Mouse (Mus musculus): ENCODE data around the gene Clrn3. TPM values are rescaled to one million over a fixed set of nuclear protein-coding genes. Genes with fewer than 3 reads are reported as not detected.

The Clrn3 gene
- polyA plus RNA-seq, 1 experiment from 2014 or later = not detected

DNA sequence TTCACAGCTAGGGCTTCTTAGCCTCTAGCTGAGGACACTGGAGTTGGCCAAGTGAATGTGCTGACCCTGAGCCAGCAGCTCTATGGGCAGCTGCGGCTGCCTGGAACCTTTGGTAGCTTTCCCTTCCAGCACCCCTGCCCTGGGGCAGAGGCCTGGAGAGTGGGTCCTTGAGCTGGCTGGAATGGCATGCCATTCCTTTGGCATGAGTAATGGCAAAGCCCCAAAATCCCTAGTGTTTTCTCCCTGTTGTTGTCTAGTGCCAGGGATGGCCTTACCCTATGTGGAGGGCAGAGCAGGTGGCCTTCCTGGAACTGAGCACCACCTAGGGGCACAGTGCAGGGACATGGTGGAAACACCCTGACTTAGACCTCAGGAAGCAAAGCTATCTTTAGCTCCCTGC is 23.1 kb upstream of the Clrn3 start:
- Histone ChIP-seq H3K4me3 (ENCODE audit: low read depth, low read length) (no peak overlapping the region), H3K36me3 (ENCODE audit: insufficient read depth, low read length) (no peaks in the 10 kb centered on the region), H3K27me3 (replicated peaks; ENCODE audit: insufficient read depth, low read length) (no peaks in the 10 kb centered on the region), H3K27ac (ENCODE audit: low read length) (0 out of 2 replicates have a peak overlapping the region, but pooled peaks have one; percentile 20), H3K4me1 (ENCODE audit: insufficient read depth, low read depth, low read length) (peaks cover 10% of the 10 kb centered on the region; the same call in 1 of the 2 replicates), H3K9me3 (ENCODE audit: low read length) (no peaks in the 10 kb centered on the region), H3K9ac (replicated peaks; ENCODE audit: low read depth) (no peak overlapping the region), H3K4me2 (replicated peaks; ENCODE audit: low read depth, low read length) (no peak overlapping the region)
- 42% methylated on average over 1 of the region's 1 CpGs for WGBS
- ATAC-seq (peak; percentile 96), DNase-seq (ENCODE audit: low spot score) (peak; percentile 72)
- TF ChIP-seq CTCF (IDR thresholded peaks at IDR 0.05) (peak; percentile 35), EP300 (IDR thresholded peaks at IDR 0.05) (peak; percentile 79)

DNA sequence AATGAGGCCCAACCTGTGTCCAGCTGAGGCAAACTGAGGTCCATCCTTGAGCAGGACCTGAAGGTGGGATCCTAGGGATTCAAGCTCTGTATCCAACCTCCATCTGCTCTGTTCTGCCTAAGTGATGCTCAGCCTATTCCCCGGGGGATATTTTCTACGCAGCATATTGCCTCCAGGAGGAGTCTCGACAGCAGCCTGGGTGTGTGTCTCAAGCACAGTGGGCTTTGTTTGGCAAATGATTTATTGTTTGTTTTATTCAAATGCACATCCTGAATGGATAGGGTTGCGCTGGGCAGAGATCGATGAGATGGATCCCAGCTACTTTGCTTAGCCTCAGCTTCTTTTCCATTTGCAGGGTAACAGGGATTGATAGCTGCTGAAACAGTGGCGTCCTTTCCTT is 20.0 kb upstream of the Clrn3 start:
- H3K27ac ChIP-seq (ENCODE audit: low read length) = no peak overlapping the region
- no peaks in the 10 kb centered on the region for H3K36me3 ChIP-seq (ENCODE audit: insufficient read depth, low read length)
- 66% methylated on average over 6 of the region's 6 CpGs for WGBS
- H3K9me3 ChIP-seq (ENCODE audit: low read length) = no peaks in the 10 kb centered on the region
- H3K4me2 ChIP-seq (replicated peaks; ENCODE audit: low read depth, low read length) = no peak overlapping the region
- TF ChIP-seq EP300 (IDR thresholded peaks at IDR 0.05) = no peak
- H3K4me1 ChIP-seq (ENCODE audit: insufficient read depth, low read depth, low read length) = peaks cover 10% of the 10 kb centered on the region; the same call in 1 of the 2 replicates
- DNase-seq (ENCODE audit: low spot score) (no peak), ATAC-seq (no peak)
- H3K27me3 ChIP-seq (replicated peaks; ENCODE audit: insufficient read depth, low read length) = no peaks in the 10 kb centered on the region
- H3K9ac ChIP-seq (replicated peaks; ENCODE audit: low read depth) = no peak overlapping the region
- H3K4me3 ChIP-seq (ENCODE audit: low read depth, low read length) = no peak overlapping the region

DNA sequence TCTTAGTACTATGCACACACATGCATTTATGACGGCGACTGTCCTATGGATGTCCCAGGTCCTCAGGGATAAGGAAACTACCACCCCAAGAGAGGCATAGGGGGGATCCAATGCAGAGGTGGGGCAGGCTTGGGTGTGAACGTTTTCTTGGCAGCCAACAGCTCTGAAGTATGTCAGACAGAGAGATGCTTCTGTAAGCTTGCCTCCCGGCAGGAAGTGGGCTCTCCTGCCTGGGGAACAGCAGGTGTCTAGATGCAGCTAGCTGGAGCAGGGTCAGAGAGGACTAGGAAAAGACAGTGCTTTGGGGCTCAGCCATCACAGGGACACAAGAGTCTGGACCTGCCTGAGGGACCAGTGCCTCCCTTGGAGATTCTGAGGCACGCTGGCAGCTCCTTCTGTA is 18.1 kb upstream of the Clrn3 start:
- Histone ChIP-seq H3K36me3 (ENCODE audit: insufficient read depth, low read length) (no peaks in the 10 kb centered on the region), H3K4me2 (replicated peaks; ENCODE audit: low read depth, low read length) (no peak overlapping the region), H3K4me3 (ENCODE audit: low read depth, low read length) (no peak overlapping the region), H3K27ac (ENCODE audit: low read length) (no peak overlapping the region), H3K27me3 (replicated peaks; ENCODE audit: insufficient read depth, low read length) (no peaks in the 10 kb centered on the region), H3K9me3 (ENCODE audit: low read length) (no peaks in the 10 kb centered on the region), H3K9ac (replicated peaks; ENCODE audit: low read depth) (no peak overlapping the region), H3K4me1 (ENCODE audit: insufficient read depth, low read depth, low read length) (peaks cover 8% of the 10 kb centered on the region; the same call in 1 of the 2 replicates)
- 29% methylated on average over 5 of the region's 5 CpGs for WGBS
- DNase-seq (ENCODE audit: low spot score) (no peak), ATAC-seq (no peak; the same call in 1 of the 2 replicates)
- TF ChIP-seq CTCF (IDR thresholded peaks at IDR 0.05) = no peak
- TF ChIP-seq EP300 (IDR thresholded peaks at IDR 0.05) = no peak

DNA sequence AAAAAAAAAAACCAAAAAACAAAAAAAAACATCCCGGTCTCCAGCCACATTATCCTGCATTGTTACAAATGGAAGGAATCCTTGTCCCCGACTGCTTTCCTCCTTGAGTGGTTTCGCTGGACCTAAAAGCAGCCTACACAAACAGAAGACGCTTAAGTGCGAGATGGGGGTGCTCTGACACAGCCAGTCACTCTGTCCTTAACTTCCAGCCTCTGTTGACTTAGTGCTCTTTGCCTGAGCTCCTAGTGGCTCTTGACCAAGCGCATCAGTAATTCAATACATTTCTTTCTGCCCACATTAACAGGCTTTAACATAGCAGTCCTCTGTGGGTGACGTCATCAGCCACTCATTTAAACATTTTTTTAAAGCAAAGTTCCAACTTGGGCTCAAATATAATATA is 17.5 kb upstream of the Clrn3 start:
- H3K36me3 ChIP-seq (ENCODE audit: insufficient read depth, low read length) = no peaks in the 10 kb centered on the region
- H3K27ac ChIP-seq (ENCODE audit: low read length) = no peak overlapping the region
- ATAC-seq = peak; percentile 95
- TF ChIP-seq CTCF (IDR thresholded peaks at IDR 0.05) (no peak), EP300 (IDR thresholded peaks at IDR 0.05) (peak; percentile 75)
- no peak overlapping the region for H3K4me2 ChIP-seq (replicated peaks; ENCODE audit: low read depth, low read length)
- no peaks in the 10 kb centered on the region for H3K27me3 ChIP-seq (replicated peaks; ENCODE audit: insufficient read depth, low read length)
- no peaks in the 10 kb centered on the region for H3K9me3 ChIP-seq (ENCODE audit: low read length)
- H3K4me3 ChIP-seq (ENCODE audit: low read depth, low read length) = no peak overlapping the region
- peak; percentile 80 for DNase-seq (ENCODE audit: low spot score)
- WGBS = 44% methylated on average over 7 of the region's 7 CpGs
- H3K4me1 ChIP-seq (ENCODE audit: insufficient read depth, low read depth, low read length) = peaks cover 4% of the 10 kb centered on the region; the same call in 1 of the 2 replicates
- no peak overlapping the region for H3K9ac ChIP-seq (replicated peaks; ENCODE audit: low read depth)

DNA sequence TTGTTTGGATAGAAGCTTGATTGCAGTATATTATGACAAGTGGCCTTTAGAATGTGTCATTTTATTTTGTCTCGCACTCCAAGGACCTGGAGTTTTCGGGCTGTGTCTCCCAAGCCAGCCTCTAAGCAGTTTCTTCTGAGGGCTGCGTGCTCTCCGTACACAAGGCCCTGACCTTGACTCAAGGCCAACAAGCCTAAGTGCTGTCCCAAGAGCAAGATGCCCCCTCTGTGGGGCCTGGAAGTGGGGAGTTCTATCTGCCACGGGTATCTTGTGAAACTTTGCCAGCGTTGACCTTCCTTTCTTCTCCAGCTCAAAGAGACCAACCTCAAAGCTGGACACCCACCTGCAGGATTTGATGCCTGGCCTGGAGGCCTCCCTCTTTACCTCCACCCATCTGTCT is 15.9 kb upstream of the Clrn3 start:
- ATAC-seq (no peak), DNase-seq (ENCODE audit: low spot score) (no peak)
- no peak overlapping the region for H3K4me3 ChIP-seq (ENCODE audit: low read depth, low read length)
- no peaks in the 10 kb centered on the region for H3K4me1 ChIP-seq (ENCODE audit: insufficient read depth, low read depth, low read length)
- TF ChIP-seq CTCF (IDR thresholded peaks at IDR 0.05) (no peak), EP300 (IDR thresholded peaks at IDR 0.05) (no peak)
- H3K9ac ChIP-seq (replicated peaks; ENCODE audit: low read depth) = no peak overlapping the region
- H3K27ac ChIP-seq (ENCODE audit: low read length) = no peak overlapping the region
- H3K27me3 ChIP-seq (replicated peaks; ENCODE audit: insufficient read depth, low read length) = no peaks in the 10 kb centered on the region
- H3K9me3 ChIP-seq (ENCODE audit: low read length) = no peaks in the 10 kb centered on the region
- H3K4me2 ChIP-seq (replicated peaks; ENCODE audit: low read depth, low read length) = no peak overlapping the region
- 81% methylated on average over 6 of the region's 6 CpGs for WGBS
- H3K36me3 ChIP-seq (ENCODE audit: insufficient read depth, low read length) = no peaks in the 10 kb centered on the region

DNA sequence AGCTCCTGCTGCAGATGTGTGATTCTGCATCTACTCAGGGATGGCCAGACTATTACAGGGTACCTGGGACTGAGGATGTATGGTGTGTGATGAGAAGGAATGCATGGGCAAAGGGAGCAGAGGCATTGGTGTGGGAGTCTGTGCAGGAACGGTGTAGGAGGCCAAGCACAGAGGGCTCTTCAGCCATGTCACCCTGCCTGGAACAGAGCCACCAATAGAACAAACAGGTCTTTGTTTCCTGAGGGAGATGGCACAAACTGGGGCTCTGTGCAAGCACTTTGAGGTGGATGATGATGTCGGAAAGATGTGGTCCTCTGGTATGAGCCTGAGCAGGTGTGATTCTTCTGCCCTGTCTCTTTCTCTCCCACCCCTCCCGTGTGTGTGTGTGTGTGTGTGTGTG is 14.6 kb upstream of the Clrn3 start:
- 65% methylated on average over 3 of the region's 3 CpGs for WGBS
- no peak overlapping the region for H3K4me2 ChIP-seq (replicated peaks; ENCODE audit: low read depth, low read length)
- no peak for DNase-seq (ENCODE audit: low spot score)
- no peak for ATAC-seq
- H3K9ac ChIP-seq (replicated peaks; ENCODE audit: low read depth) = no peak overlapping the region
- no peaks in the 10 kb centered on the region for H3K36me3 ChIP-seq (ENCODE audit: insufficient read depth, low read length)
- no peak overlapping the region for H3K27ac ChIP-seq (ENCODE audit: low read length)
- no peak overlapping the region for H3K4me3 ChIP-seq (ENCODE audit: low read depth, low read length)
- TF ChIP-seq CTCF (IDR thresholded peaks at IDR 0.05) (no peak), EP300 (IDR thresholded peaks at IDR 0.05) (no peak)
- peaks cover 2% of the 10 kb centered on the region; the same call in 1 of the 2 replicates for H3K4me1 ChIP-seq (ENCODE audit: insufficient read depth, low read depth, low read length)
- no peaks in the 10 kb centered on the region for H3K9me3 ChIP-seq (ENCODE audit: low read length)
- 0 out of 2 replicates have a peak, but pooled peaks cover 7% of the 10 kb centered on the region for H3K27me3 ChIP-seq (replicated peaks; ENCODE audit: insufficient read depth, low read length)

DNA sequence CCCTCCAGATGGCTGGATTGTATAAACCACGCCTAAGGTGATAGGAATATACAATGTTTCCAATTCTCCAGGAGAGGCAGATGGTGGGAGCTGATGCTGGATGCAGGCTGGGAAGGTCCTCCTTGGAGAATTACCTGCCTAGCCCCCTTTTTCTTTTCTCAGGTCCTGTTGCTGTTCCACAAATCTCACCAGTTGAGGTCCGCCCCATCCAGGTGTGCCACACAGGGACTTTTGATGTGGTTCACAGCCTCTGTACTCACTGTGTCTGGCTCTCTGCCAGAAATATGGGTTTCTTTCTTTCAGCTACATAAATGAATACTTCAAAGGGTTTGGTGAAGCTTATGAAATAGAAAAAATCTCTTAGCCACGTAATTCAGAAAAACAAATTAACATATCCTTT is 13.8 kb upstream of the Clrn3 start:
- Histone ChIP-seq H3K9me3 (ENCODE audit: low read length) (no peaks in the 10 kb centered on the region), H3K4me1 (ENCODE audit: insufficient read depth, low read depth, low read length) (peaks cover 4% of the 10 kb centered on the region; the same call in 1 of the 2 replicates), H3K4me2 (replicated peaks; ENCODE audit: low read depth, low read length) (no peak overlapping the region), H3K36me3 (ENCODE audit: insufficient read depth, low read length) (no peaks in the 10 kb centered on the region), H3K4me3 (ENCODE audit: low read depth, low read length) (no peak overlapping the region), H3K27ac (ENCODE audit: low read length) (no peak overlapping the region), H3K9ac (replicated peaks; ENCODE audit: low read depth) (no peak overlapping the region), H3K27me3 (replicated peaks; ENCODE audit: insufficient read depth, low read length) (0 out of 2 replicates have a peak, but pooled peaks cover 7% of the 10 kb centered on the region)
- ATAC-seq = no peak
- 60% methylated on average over 3 of the region's 3 CpGs for WGBS
- no peak for DNase-seq (ENCODE audit: low spot score)
- TF ChIP-seq CTCF (IDR thresholded peaks at IDR 0.05) (no peak), EP300 (IDR thresholded peaks at IDR 0.05) (no peak)

All from lung, postnatal 0 days (tissue).